Mouse (Mus musculus) heart, adult 2 months (tissue): ENCODE data around the gene Ermard.
"Not testable (repeated sequence)": the region's sequence is repeated elsewhere in the genome, so short reads cannot be mapped to it uniquely, and the experiment has no call there.

ENCODE experiments used
- CTCF ChIP-seq: fragments of 200-600 bp; IDR thresholded peaks from 2 replicates; pipeline ENCODE4 v1.8.1; 2022; ENCODE audit warnings: antibody characterized with exemption, mild to moderate bottlenecking, moderate library complexity
- POLR2A ChIP-seq: fragments of 200-500 bp; IDR thresholded peaks from 2 replicates; pipeline ENCODE4 v1.6.1; 2011; ENCODE audit warnings: mild to moderate bottlenecking, low read depth, low read length, control low read depth; ENCODE audit not compliant: insufficient read depth

DNA sequence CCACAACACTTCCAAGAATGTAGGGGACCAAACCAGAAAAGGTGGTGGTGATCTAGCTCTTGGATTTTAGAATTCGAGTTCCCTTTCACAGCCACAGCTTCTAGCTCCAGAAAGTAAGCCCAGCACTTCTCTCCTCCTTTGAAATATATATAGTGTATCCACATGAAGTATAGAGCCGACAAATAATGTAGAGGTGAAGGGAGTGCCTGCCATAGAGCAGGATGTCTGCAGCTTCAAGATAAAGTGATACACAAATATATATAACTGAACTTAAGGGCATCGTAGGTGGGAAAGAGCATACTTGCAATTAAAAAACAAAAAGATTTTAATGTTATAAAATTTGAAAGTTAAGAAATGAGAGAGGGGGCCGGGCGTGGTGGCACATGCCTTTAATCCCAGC is 46.9 kb upstream of the Ermard start:
- not testable (repeated sequence) for TF ChIP-seq POLR2A, CTCF
